Mouse (Mus musculus) layer of hippocampus, adult 6 months (tissue): ENCODE results near the gene Zfp658. TPM values are rescaled to one million over a fixed set of nuclear protein-coding genes. Genes with fewer than 3 reads are reported as not detected.

ENCODE experiments used
- long read RNA-seq, 2 experiments: library from polyadenylated mRNA; unstranded; transcript quantifications; one replicate each; pipeline ENCODE4 v2.0.0; 2019 to 2020
- polyA plus RNA-seq: library from polyadenylated mRNA; unstranded; fragments of <200 nt; fragmentation: Nextera tagmentation; gene quantifications from 2 replicates; pipeline ENCODE4 v1.2.3, GENCODE M21; 2021

Zfp658 gene
- polyA plus RNA-seq = 1.4 and 1.5 TPM in 2 replicates
- long read RNA-seq, experiment 1, partial matches to known transcripts = 1 of 3 reads
- long read RNA-seq, experiment 1, other reads (novel, unspliced or antisense) = 0 of 3 reads
- long read RNA-seq, experiment 2, transcript Zfp658-202 (5 exons, 3,495 nt) = major isoform, 14 of 17 reads
- long read RNA-seq, experiment 2, partial matches to known transcripts = 0 of 17 reads
- long read RNA-seq, experiment 2, other reads (novel, unspliced or antisense) = 3 of 17 reads

GRCm38 (mm10) chr7:43562006-43562633, at the start of gene Zfp658:
TSS of gene Zfp658 (plus strand) at chr7:43562256.

GRCm38 (mm10) chr7:43544225-43544977, 17.7 kb upstream of the Zfp658 start, which contains the start of gene Cd33:
TSS of gene Cd33 (minus strand) at chr7:43544428.

GRCm38 (mm10) chr7:43579440-43580171, 17.6 kb downstream of the Zfp658 start, which contains the start of gene Zfp719:
TSS of gene Zfp719 (plus strand) at chr7:43579610.

GRCm38 (mm10) chr7:43606896-43607742, 45.1 kb downstream of the Zfp658 start, which contains the start of gene Zfp819:
TSS of gene Zfp819 (plus strand) at chr7:43607169.

Other genes starting within 250 kb of the Zfp658 start
- 4.5 and 7.9 TPM in 2 replicates for gene Zfp715, start 249.0 kb upstream of the Zfp658 start, polyA plus RNA-seq
- gene Siglecf, start 210.9 kb upstream of the Zfp658 start, polyA plus RNA-seq = 0.54 and 0.90 TPM in 2 replicates
- gene Siglecg, start 154.1 kb upstream of the Zfp658 start, polyA plus RNA-seq = 0.05 TPM in 1 of 2 replicates, not detected in the other
- not detected in 2 replicates for gene Lim2, start 134.6 kb upstream of the Zfp658 start, polyA plus RNA-seq
- gene Nkg7, start 125.2 kb upstream of the Zfp658 start, polyA plus RNA-seq = 0.92 TPM in 1 of 2 replicates, not detected in the other
- gene Cldnd2, start 121.5 kb upstream of the Zfp658 start, polyA plus RNA-seq = not detected in 2 replicates
- 219 and 291 TPM in 2 replicates for gene Etfb, start 118.2 kb upstream of the Zfp658 start, polyA plus RNA-seq
- 0.33 and 0.38 TPM in 2 replicates for gene Gm45233, start 118.1 kb upstream of the Zfp658 start, polyA plus RNA-seq
- gene Vsig10l, start 99.1 kb upstream of the Zfp658 start, polyA plus RNA-seq = 1.4 and 1.5 TPM in 2 replicates
- 1.6 TPM in 2 replicates for gene Iglon5, start 72.2 kb upstream of the Zfp658 start, polyA plus RNA-seq
- not detected in 2 replicates for gene 4931406B18Rik, start 56.3 kb upstream of the Zfp658 start, polyA plus RNA-seq
- gene Cd33, start 17.8 kb upstream of the Zfp658 start, polyA plus RNA-seq = 4.6 and 7.2 TPM in 2 replicates
- gene Zfp719, start 17.4 kb downstream of the Zfp658 start, polyA plus RNA-seq = 6.2 and 7.4 TPM in 2 replicates
- gene Zfp819, start 44.9 kb downstream of the Zfp658 start, polyA plus RNA-seq = 0.13 and 0.19 TPM in 2 replicates
- gene Ceacam18, start 72.5 kb downstream of the Zfp658 start, polyA plus RNA-seq = 0.09 TPM in 1 of 2 replicates, not detected in the other
- gene Siglece, start 97.9 kb downstream of the Zfp658 start, polyA plus RNA-seq = 0.36 and 0.55 TPM in 2 replicates
- gene Ctu1, start 109.8 kb downstream of the Zfp658 start, polyA plus RNA-seq = 7.8 and 8.8 TPM in 2 replicates
- gene Klk14, start 128.2 kb downstream of the Zfp658 start, polyA plus RNA-seq = not detected in 2 replicates
- not detected in 2 replicates for gene Klk13, start 150.3 kb downstream of the Zfp658 start, polyA plus RNA-seq
- gene Klk12, start 206.6 kb downstream of the Zfp658 start, polyA plus RNA-seq = not detected in 2 replicates
- not detected in 2 replicates for gene Klk11, start 212.3 kb downstream of the Zfp658 start, polyA plus RNA-seq
- 1.1 and 1.4 TPM in 2 replicates for gene Klk10, start 218.8 kb downstream of the Zfp658 start, polyA plus RNA-seq
- 0.13 TPM in 1 of 2 replicates, not detected in the other for gene Klk9, start 229.6 kb downstream of the Zfp658 start, polyA plus RNA-seq
- 45.3 and 58.8 TPM in 2 replicates for gene Klk8, start 235.3 kb downstream of the Zfp658 start, polyA plus RNA-seq
- 0.16 and 0.21 TPM in 2 replicates for gene Klk7, start 249.0 kb downstream of the Zfp658 start, polyA plus RNA-seq